Comparison of ENCODE assay signal across 15 mouse cellular contexts in the genomic region with DNA sequence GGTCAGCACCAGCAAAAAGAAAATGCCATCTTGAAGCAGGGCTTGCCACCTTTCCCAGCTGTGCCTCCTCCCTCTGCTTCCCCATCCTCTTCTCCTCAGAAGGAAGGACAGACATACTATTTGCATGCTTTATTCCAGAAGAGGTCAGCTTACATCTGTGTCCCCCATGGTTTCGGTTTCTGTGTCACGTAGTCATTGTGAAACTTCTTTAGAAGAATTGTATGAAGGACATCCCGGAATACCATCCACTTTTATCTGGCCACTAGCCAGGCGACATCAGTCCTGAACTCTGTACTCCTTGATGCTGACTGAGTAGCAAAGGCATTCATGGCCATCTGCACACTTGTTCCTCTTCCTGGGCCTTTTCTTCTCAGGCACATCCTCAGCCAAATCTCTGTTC. TPM values are rescaled to one million over a fixed set of nuclear protein-coding genes. Genes with fewer than 3 reads are reported as not detected.
DNase-seq lines count a peak whose midpoint lies in the region; TF ChIP-seq lines count a peak whose summit lies in the region.
"Had no signal": no experiment of that assay in that cellular context is flagged by ENCODE, and none has a peak within 500 bp of the region (broad histone marks: within the 10 kb centered on the region; RNA-seq: fewer than 3 reads in every experiment).

No protein-coding gene starts in this region.

- H3K36me3 ChIP-seq in small intestine, adult 2 months (ENCODE audit: control insufficient read depth, insufficient read depth, low read length): no peaks in the 10 kb centered on the region
- H3K36me3 ChIP-seq: heart, embryonic 13.5 days; hindbrain, embryonic 15.5 days; lung, embryonic 15.5 days; neural tube, embryonic 13.5 days; stomach, embryonic 15.5 days had no signal

- no peak overlapping the region for H3K4me3 ChIP-seq in small intestine, adult 2 months (ENCODE audit: low read depth, low read length)
- H3K4me3 ChIP-seq: heart, embryonic 13.5 days; hindbrain, embryonic 15.5 days; lung, embryonic 15.5 days; neural tube, embryonic 13.5 days; stomach, embryonic 15.5 days had no signal

- no peak for TF ChIP-seq CTCF in small intestine, adult 2 months (IDR thresholded peaks at IDR 0.05; ENCODE audit: extremely low read depth, insufficient read length, insufficient replicate concordance, low read depth, low read length)

- H3K27me3 ChIP-seq in small intestine, adult 2 months (ENCODE audit: control insufficient read depth, insufficient read depth, low read length): no peaks in the 10 kb centered on the region
- H3K27me3 ChIP-seq: heart, embryonic 13.5 days; hindbrain, embryonic 15.5 days; lung, embryonic 15.5 days; neural tube, embryonic 13.5 days; stomach, embryonic 15.5 days had no signal

- H3K4me1 ChIP-seq in small intestine, adult 2 months (ENCODE audit: control insufficient read depth, insufficient read depth, insufficient read length, low read length): peaks cover 3% of the 10 kb centered on the region; the same call in 1 of the 2 replicates
- H3K4me1 ChIP-seq: heart, embryonic 13.5 days; hindbrain, embryonic 15.5 days; lung, embryonic 15.5 days; neural tube, embryonic 13.5 days; stomach, embryonic 15.5 days had no signal

- DNase-seq in heart, adult 9 months (ENCODE audit: low spot score in 2 of 2): peak; percentile 41 to 56
- DNase-seq in heart, postnatal 4 days: no peak
- DNase-seq in spleen, postnatal 36 days (ENCODE audit: low spot score in 2 of 2): peak; percentile 10 to 25
- DNase-seq in spleen, postnatal 14 days (ENCODE audit: low spot score in 2 of 2): no peak
- peak; percentile 8 to 22 for DNase-seq in heart, postnatal 36 days
- no peak for DNase-seq in right cerebral cortex, postnatal 36 days (ENCODE audit: low spot score in 2 of 2)
- DNase-seq in right cerebral cortex, postnatal 25 days: no peak
- DNase-seq: cerebellum, adult 18-20 months had no signal

- TF ChIP-seq POLR2A in small intestine, adult 2 months (IDR thresholded peaks at IDR 0.05; ENCODE audit: low read depth, low read length): no peak

- intact Hi-C loops in heart, postnatal 36 days (cut with DNase I): loop anchor here (5.0 kb wide), 1 partner anchor 106 kb away; no protein-coding TSS in a partner anchor

- peak overlapping the region; percentile 51; the same call in 1 of the 2 replicates for H3K27ac ChIP-seq in small intestine, adult 2 months (ENCODE audit: insufficient read depth, low read depth, low read length)
- H3K27ac ChIP-seq: heart, embryonic 13.5 days; hindbrain, embryonic 15.5 days; kidney, postnatal 0 days; lung, embryonic 15.5 days; neural tube, embryonic 13.5 days; stomach, embryonic 15.5 days had no signal

- 53% methylated on average over 4 of the region's 4 CpGs for WGBS in small intestine, adult 2 months

RNA-seq across cellular contexts. Expression of gene Tma16, which starts 47.9 kb away (rescaled TPM):
- total RNA-seq in heart, postnatal 4 days (2021): 1 to 10 TPM; 6.0 to 7.0 TPM
- total RNA-seq in heart, postnatal 36 days (2021): 1 to 10 TPM; 4.1 to 4.2 TPM
- 0.34 and 0.46 TPM in 2 replicates for polyA plus RNA-seq in small intestine, adult 2 months (2012; rRNA removed)

Comparison
In these comparisons a context has a peak if more than half of its experiments do, and no peak if none do; other contexts are left out.
1. DNase-seq: peak in heart, adult 9 months (2 of 2), spleen, postnatal 36 days (2 of 2) and heart, postnatal 36 days (2 of 2); none in heart, postnatal 4 days (single experiment), spleen, postnatal 14 days (0 of 2), right cerebral cortex, postnatal 36 days (0 of 2) and right cerebral cortex, postnatal 25 days (single experiment).